Mouse (Mus musculus) subcutaneous adipose tissue, adult 2 months (tissue): ENCODE results near the gene Sass6. TPM values are rescaled to one million over a fixed set of nuclear protein-coding genes. Genes with fewer than 3 reads are reported as not detected.

Experiments
- polyA plus RNA-seq: library from polyadenylated mRNA; depleted of rRNA; stranded (reverse); fragments of >200 nt; gene quantifications from 2 replicates; pipeline ENCODE4 v1.2.3, GENCODE M21; 2012; ENCODE audit warnings: low replicate concordance; rRNA removed

Sass6 gene
- polyA plus RNA-seq, result 1.3 and 3.1 TPM in 2 replicates

GRCm38 (mm10) chr3:116594728-116595602, at the start of gene Sass6:
Sass6 (plus strand) TSS chr3:116594982.

DNA sequence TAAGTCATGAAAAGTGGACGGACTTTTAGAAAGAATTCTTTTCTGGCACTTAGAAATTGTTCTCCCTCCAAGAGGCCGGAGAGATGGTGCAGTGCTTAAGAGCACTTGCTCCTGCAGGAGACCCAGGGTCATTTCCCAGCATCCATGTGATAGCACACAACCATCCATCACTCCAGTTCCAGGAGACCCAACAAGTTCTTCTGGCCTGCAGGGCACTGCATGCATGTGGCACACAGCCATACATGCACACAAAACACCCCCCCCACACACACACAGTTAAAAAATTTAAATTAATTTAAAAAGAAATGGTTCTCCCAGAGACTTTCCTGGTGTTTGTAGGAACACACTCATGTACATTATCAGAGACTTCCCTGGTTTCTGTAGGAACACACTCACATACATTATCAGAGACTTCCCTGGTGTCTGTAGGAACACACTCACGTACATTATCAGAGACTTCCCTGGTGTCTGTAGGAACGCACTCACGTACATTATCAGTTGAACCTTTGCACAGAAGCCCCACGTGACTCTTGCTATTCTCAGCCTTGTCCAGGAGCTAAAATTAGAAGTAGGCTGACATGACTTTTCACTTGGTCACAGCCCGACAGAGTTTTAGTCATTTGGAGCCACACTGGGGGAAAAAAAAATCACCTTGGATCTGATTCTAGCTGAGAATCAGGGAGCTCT, 32.2 kb upstream of the Sass6 start, which contains the start of gene Lrrc39:
TSS of gene Lrrc39 (plus strand) at position 566 of the 687 bp plus-strand sequence.

DNA sequence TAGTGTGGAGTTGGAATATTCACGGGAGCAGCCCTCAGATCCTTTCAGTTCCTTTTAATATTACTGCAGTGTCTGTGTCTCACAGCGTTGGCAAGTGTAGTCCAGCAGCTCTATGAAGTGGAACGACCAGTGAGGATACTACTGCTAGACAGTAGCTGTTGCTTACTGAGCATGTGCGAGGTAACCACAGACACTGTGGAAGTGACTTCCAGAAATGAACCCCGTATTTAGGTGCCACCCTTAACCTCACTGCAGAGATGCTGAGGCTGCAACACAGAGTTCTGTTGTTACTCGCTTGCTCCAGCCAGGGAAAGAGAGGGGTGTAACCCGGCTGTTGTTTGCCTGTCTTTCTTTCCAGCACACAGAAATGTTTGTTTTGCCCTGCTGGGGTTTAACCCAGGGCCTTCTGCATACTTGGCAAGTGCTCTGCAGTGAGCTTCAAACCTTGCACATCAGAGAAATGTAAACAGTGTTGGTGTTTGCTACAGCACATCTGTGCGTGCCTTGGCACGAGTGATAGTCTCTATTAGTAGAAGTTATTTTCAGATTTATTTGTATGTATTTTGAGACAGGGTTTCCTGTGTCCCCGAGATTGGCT, 19.6 kb downstream of the Sass6 start, which contains the start of gene Trmt13:
TSS of gene Trmt13 (minus strand) at position 293 of the 598 bp plus-strand sequence.

DNA sequence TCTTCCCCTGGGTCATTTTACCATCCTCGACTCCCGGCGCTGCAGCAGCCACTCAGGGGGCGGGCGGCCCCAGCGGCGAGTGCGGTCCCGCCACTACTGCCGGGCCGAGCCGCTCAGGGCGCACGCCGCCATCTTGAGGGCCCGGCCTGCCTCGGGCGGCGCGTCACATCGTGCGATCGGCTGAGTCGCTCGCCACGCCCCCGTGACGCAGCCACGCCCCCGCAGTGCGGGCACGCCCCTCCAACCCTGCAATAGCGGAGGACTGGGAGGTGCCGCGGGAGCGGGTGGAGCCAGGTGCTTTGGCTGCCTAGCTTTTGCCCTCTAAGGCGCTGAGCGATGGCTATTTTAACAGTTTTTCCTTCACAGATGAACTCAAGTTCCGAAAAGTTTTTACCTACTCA, 67.7 kb downstream of the Sass6 start, which contains the start of gene Mfsd14a:
TSS of gene Mfsd14a (minus strand) at position 215 of the 401 bp plus-strand sequence.

Other genes starting within 250 kb of the Sass6 start
- 1.8 and 5.6 TPM in 2 replicates for gene Cdc14a, start 170.9 kb upstream of the Sass6 start, polyA plus RNA-seq
- 21.1 and 32.8 TPM in 2 replicates for gene Rtca, start 86.8 kb upstream of the Sass6 start, polyA plus RNA-seq
- gene Dbt, start 81.9 kb upstream of the Sass6 start, polyA plus RNA-seq, result 18.3 and 28.5 TPM in 2 replicates
- 3.6 and 13.5 TPM in 2 replicates for gene Lrrc39, start 32.0 kb upstream of the Sass6 start, polyA plus RNA-seq
- gene Trmt13, start 19.6 kb downstream of the Sass6 start, polyA plus RNA-seq, result 4.2 and 7.9 TPM in 2 replicates
- gene Mfsd14a, start 67.7 kb downstream of the Sass6 start, polyA plus RNA-seq, result 29.0 and 33.6 TPM in 2 replicates
- gene Gm43191, start 86.3 kb downstream of the Sass6 start, polyA plus RNA-seq, result not detected in 2 replicates
- gene Slc35a3, start 117.8 kb downstream of the Sass6 start, polyA plus RNA-seq, result 8.8 and 10.4 TPM in 2 replicates
- 16.4 and 17.2 TPM in 2 replicates for gene Agl, start 213.2 kb downstream of the Sass6 start, polyA plus RNA-seq